Mouse (Mus musculus) lung, postnatal 25 days (tissue): ENCODE measurements around the gene Cep104.
A peak's percentile ranks its signal among the peaks of the same experiment; 100 is the strongest.

ENCODE experiments used
- DNase-seq: peaks from one replicate; pipeline ENCODE4 v3.0.0; 2022; ENCODE audit warnings: low spot score

The Cep104 gene

DNA sequence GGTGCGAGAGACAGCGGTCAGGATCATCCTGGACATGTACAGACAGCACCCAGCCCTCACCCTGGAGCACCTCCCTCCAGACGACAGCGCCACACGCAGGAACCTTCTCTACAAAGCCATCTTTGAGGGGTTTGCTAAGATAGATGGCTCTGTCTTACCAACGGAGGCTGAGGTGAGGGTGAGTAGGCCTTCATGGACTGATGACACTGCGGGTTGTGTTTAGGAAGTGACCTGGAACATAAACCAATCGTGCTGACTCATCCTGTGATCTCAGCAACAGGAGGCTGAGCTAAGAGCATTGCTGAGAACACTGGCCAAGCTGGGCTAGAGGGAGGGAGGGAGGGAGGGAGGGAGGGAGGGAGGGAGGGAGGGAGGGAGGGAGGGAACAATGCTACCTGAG, 18.5 kb downstream of the Cep104 start:
- DNase-seq: no peak

- no peak for DNase-seq
Measured at GRCm38 (mm10) chr4:154005488-154005887, 30.5 kb downstream of the Cep104 start.

DNA sequence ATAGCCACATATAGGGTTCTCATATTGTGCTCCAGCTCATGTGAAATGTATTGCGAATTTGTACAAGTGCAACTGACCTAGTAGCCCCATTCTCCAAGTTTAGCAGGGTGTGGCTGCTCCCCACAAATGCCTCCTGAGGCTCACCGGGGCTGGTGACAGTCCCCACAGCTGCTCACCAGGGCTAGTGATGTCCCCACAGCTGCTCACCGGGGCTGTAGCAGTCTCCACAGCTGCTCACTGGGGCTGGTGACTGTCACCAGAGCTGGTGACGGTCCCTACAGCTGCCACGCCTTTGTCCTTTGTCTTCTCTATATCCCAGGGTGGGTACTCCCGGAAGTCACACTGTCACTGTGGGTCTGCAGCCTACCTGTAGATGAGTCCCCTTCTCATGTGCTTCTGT, 31.3 kb downstream of the Cep104 start:
- DNase-seq: no peak

DNA sequence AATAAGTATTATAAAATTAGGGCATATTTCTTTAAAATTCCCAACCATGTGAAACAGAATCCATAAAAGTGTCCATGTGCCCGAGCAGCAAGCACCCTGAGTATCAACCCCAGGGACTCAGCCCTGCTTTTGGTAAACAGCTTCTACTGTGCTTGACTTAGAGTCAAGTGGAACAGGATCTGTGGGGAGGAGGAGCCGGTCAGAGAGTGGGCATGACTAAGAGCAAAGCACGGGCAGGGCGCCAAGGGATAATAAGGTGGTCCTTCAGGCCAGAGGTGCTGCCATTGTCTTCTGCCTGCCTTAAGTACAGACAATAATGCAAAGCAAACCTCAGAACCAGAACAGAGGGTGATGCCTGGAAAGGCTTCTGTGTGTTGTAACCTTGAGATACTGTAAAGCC, 32.8 kb downstream of the Cep104 start:
- peak; percentile 67 for DNase-seq

- no peak for DNase-seq
Measured at GRCm38 (mm10) chr4:154010907-154011645, 36.1 kb downstream of the Cep104 start.

DNA sequence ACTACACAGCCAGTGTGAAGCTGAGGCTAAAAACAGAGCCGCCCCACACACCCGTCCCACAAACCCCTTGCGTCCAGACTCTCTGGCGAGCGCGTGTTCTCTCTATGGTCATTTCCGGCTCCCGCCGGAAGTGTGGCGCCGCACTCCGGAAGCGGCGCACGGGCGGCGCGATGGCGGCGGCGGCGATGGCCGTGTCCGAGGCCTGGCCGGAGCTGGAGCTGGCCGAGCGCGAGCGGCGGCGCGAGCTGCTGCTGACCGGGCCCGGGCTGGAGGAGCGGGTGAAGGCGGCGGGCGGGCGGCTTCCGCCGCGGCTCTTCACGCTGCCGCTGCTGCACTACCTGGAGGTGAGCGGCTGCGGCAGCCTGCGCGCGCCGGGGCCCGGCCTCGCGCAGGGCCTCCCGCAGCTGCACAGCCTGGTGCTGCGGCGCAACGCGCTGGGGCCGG, 36.7 kb downstream of the Cep104 start, which contains the start of gene Lrrc47:
TSS of gene Lrrc47 (plus strand) at position 86 of the 444 bp plus-strand sequence.
- DNase-seq: peak; percentile 86

DNA sequence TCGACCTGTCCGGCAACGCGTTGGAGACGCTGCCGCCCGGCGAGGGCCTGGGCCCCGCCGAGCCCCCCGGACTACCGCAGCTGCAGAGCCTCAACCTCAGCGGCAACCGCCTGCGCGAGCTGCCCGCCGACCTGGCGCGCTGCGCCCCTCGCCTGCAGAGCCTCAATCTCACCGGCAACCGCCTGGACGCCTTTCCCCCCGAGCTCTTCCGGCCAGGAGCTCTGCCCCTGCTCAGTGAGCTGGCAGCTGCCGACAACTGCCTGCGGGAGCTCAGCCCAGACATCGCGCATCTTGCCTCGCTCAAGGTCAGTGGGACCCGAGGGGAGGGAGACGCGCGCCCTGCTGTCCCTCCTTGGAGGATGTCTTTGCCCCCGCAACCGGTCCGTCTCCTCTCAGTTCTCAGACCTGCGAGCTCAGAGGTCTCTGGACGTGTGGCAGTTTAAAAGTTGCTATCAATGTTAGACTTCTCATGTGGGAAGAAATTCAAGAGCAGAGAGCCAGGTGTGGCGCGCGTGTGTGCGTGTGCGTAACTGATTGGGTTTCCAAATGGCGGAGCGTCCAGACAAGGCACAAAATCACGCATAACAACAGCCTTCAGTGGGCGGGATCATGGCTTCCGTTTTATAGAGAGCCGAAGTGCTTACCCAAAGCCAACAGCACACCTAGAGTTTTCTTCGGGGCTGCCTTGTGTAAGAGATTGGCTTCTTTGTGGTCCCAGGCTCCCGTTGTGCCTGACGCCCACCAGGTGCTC, 37.3 kb downstream of the Cep104 start:
- no peak for DNase-seq

DNA sequence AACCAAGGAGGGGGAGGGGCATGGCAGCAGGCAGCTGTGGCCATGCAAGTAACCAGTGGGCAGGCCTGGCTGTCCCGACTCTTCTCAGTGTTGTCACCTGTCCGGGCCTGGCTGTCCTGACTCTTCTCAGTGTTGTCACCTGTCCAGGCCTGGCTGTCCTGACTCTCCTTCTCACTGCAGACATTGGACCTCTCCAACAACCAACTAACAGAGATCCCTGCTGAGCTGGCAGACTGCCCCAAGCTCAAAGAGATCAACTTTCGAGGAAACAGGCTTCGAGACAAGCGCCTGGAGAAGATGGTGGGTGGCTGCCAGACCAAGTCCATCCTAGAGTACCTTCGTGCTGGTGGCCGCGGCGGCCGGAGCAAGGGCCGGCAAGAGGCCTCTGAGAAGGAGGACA, 40.5 kb downstream of the Cep104 start:
- no peak for DNase-seq

DNA sequence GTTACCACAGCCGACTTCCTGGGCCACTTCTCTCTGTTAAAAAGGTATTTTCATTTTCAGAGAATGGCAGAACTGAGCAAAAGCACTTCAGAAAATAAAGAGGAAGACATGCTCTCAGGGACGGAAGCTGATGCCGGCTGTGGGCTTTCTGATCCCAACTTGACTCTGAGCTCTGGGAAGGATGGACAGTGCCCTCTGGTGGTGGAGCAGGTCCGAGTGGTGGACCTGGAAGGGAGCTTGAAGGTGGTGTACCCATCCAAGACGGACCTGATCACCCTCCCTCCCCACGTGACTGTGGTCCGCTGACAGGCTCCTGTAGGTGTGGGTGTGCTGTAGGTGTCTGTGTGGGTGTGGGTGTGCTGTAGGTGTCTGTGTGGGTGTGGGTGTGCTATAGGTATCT, 44.6 kb downstream of the Cep104 start:
- DNase-seq: peak; percentile 58

DNA sequence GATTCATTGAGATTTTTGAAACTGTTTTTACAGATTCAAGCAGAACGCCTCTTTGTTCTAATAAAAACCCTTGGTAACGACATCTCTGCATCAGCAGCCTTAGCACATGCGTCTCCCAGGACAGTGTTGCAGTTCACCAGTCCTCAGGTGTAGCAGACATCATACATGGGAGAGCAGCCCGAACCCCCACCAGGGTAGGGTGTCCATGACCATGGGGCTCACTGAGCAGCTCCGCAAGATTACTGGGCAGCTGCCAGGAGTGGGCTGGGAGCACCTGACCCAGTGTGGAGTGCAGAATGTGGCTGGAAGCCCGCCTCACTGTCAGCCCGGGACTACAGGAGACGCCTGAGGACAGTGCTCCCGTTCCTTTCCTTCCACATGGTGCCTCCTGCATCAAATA, 46.4 kb downstream of the Cep104 start:
- DNase-seq: no peak

DNA sequence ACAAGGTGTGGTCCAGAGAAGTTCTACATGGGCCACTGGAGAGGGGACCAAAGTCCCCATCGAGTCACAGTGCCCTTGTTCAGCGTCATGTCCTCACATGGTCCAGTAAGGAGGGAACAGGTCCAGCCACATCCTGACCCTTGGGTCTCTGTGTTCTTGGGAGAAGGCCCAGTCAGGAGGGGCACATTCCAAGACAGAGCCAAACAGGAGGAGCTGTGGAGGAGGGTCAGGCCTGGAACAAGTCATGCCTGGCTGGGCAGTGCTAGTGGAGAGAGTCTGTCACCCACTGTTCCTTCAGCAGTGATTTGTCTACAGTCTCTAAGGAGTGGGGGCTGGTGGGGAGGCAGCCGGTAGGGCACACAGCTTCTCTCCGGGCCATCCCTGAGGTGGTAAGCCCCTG, 47.4 kb downstream of the Cep104 start:
- peak; percentile 93 for DNase-seq

GRCm38 (mm10) chr4:154022844-154023243, 47.9 kb downstream of the Cep104 start:
- DNase-seq: no peak

GRCm38 (mm10) chr4:154023754-154024601, 49.0 kb downstream of the Cep104 start:
- no peak for DNase-seq

- DNase-seq: no peak
Measured at GRCm38 (mm10) chr4:154024729-154025521, 49.9 kb downstream of the Cep104 start.

- peak; percentile 89 for DNase-seq
Measured at GRCm38 (mm10) chr4:154025641-154026440, 50.8 kb downstream of the Cep104 start, which contains the start of gene Smim1. Gene Smim1, minus strand, starts transcription at chr4:154026230.

- no peak for DNase-seq
Measured at GRCm38 (mm10) chr4:154026441-154026761, 51.4 kb downstream of the Cep104 start.

DNA sequence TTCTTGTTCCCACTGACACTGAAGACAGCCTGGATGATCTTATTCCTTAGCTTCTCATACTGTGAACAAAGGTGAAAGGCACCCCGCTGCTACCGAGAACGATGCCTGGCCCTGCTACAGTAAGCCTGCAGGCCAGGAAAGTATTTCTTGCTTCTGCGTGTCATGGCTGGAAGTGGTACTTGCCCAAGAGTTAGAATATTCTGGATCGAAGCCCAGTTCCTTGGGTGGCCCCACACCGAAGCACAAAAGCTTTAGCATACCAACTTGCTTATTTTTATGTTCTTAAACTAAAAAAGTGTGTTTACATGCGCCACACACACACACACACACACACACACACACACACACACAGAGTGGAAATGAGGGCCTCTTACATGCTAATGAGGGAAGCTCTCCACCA, 53.1 kb downstream of the Cep104 start:
- no peak for DNase-seq

- no peak for DNase-seq
Measured at GRCm38 (mm10) chr4:154028646-154029045, 53.7 kb downstream of the Cep104 start.

DNA sequence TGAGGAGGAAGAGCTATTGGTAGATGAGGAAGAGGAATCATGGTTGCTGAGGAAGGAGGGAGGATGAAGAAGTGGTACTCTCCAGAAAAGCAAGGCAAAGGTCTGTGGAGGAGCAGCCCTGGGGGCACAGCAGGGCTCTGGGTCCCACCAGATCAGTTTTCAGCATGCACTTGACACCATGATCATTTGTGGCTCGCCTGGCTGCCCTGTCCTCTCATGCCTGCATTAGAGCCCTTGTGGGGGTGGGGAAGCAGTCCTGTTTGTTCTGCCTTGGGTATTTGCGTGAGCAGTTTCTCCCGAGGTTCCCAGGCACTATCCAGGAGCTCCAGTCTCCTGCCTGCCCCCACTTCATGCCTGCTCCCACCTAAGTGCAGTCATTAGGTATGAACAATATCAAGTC, 62.1 kb downstream of the Cep104 start:
- no peak for DNase-seq

- no peak for DNase-seq
Measured at GRCm38 (mm10) chr4:154042577-154042976, 67.6 kb downstream of the Cep104 start, which contains the start of gene Ccdc27. Gene Ccdc27, minus strand, starts transcription at chr4:154042677.

DNA sequence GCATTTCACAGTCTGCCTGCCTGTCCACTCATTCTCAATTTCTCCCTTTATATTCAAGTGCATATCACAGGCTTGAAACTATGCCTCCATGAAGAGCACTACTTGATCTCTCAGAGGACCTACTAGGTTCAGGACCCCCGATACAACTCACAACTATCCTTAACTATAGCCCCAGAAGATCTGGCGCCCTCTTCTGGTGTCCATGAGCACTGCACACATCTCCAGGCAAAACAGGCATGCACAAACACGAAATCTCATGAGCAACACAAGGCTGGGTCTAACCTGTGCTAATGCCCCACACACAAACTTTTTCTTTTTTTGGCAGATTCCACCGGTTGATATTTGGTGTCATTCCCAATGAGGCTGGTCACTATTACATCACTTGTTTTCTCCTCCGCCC, 70.8 kb downstream of the Cep104 start:
- no peak for DNase-seq
